Mouse (Mus musculus): Measurements from ENCODE around the gene Proca1.

The Proca1 gene

GRCm38 (mm10) chr11:78231518-78231917 is 38.3 kb downstream of the Proca1 start:
- DNase-seq, result no peak

GRCm38 (mm10) chr11:78240193-78240857 is 47.1 kb downstream of the Proca1 start:
- DNase-seq, result no peak

- no peak for DNase-seq
Observed at GRCm38 (mm10) chr11:78245261-78245626, 52.1 kb downstream of the Proca1 start.

- DNase-seq, result peak; percentile 77
Observed at GRCm38 (mm10) chr11:78245627-78246317, 52.6 kb downstream of the Proca1 start, which contains the start of the genes Sdf2 and Supt6. Sdf2 (plus strand) TSS chr11:78245746. Supt6 (minus strand) TSS chr11:78245987.

GRCm38 (mm10) chr11:78246318-78247011 is 53.3 kb downstream of the Proca1 start:
- DNase-seq, result no peak

GRCm38 (mm10) chr11:78247012-78247348 is 53.8 kb downstream of the Proca1 start:
- no peak for DNase-seq

GRCm38 (mm10) chr11:78247727-78248140 is 54.5 kb downstream of the Proca1 start:
- DNase-seq, result no peak

All from cerebellum, adult 8-10 months (tissue).